Mouse (Mus musculus): ENCODE measurements around the gene Cdyl.

The Cdyl gene

GRCm38 (mm10) chr13:35755655-35756283 lies 96.1 kb downstream of the Cdyl start:
- in situ Hi-C loops (cut with MboI, MseI) = loop anchor here (5.0 to 10.0 kb wide), 2 partner anchors 107 to 1681 kb away; partner anchors contain the start of gene Tubb2a

DNA sequence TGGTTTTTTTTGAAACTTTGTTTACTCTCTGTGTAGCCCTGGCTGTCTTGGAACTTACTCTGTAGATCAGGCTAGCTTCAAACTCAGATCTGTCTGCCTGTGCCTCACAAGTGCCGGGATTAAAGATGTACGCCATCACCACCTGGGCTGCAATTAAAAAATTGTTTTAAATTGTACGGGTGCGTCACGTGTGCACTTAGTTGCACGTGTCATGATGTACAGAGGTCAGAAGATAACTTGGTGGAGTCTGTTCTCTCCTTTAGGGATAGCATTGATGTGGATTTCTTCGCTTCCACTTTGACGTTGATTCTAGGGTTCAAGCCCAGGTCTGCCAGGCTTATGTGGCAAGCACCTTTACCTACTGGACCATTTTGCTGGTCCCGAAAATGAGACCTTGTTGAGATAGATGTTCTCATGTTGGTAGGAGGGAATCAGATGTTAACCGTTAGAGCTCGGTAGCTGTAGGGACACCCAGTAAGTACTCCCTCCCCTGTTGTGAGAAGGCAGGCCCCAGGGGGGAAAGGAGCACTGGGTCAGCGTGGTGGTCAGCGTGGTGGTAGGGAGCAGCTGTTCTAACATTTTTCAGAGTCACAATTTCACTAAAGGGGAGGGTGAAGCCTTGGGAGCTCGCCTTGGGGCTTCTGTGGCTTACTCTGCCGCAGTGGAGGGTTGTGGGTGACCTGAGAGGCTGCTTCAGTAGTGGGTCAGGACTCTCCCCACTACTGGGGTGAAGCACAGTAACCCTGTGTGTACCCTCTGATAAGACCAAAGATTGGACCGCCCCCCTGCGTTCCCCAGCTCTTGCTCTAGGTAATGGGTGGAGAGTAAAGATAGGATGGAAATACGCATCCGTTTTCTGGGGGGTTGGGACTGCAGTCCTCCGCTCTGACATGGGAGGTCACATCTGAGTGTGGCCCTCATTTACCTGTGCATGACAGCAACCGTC lies 97.0 kb downstream of the Cdyl start:
- in situ Hi-C loops (cut with MboI, MseI) = loop anchor here (5.0 to 10.0 kb wide), 2 partner anchors 106 to 1682 kb away; partner anchors contain the start of gene Tubb2a

GRCm38 (mm10) chr13:35760372-35760771 lies 100.7 kb downstream of the Cdyl start:
- in situ Hi-C loops (cut with MboI, MseI) = no loop called here

- in situ Hi-C loops (cut with MboI, MseI) = no loop called here
Observed at GRCm38 (mm10) chr13:35764559-35764958, 104.9 kb downstream of the Cdyl start.

DNA sequence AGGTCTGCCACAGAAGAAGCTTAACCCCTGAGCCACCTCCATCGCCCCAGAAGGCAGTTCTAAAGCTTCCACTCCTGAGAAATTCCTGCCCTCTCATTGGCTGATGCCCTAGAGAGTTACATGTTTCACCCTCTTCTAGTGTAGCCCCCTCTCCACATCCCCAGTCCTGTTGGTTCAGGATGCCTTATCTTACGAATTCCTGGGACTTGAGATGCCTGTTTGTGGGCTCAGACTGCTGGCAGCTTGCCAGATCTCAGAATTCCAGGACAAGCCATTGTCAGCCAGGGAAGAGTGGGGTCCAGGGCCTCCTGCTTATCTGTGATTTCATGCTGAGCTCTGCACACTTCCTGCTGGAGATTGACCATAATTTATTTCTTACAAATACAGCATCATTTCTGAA lies 106.2 kb downstream of the Cdyl start:
- in situ Hi-C loops (cut with MboI, MseI) = no loop called here

DNA sequence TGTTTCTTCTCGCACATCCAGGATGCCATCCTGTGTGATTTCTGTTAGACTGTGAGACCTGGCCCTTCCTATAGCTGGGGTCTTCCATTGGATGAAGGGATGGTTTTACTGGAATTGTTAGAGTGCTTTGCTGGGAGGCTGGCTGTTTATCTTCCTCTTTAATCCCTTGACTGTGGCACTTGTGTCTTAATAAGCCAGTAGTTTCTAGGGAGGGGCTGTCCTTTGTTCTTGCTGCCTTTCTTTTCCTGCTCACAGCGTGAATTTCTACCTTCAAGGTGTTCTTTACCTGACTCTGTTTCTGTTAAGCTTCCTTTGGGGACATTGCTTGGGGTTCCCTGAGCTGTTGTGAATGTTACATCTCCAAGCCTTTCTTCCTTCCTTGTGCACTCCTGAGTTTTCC lies 110.0 kb downstream of the Cdyl start:
- in situ Hi-C loops (cut with MboI, MseI) = no loop called here

- in situ Hi-C loops (cut with MboI, MseI) = no loop called here
Observed at GRCm38 (mm10) chr13:35770421-35770820, 110.8 kb downstream of the Cdyl start.

DNA sequence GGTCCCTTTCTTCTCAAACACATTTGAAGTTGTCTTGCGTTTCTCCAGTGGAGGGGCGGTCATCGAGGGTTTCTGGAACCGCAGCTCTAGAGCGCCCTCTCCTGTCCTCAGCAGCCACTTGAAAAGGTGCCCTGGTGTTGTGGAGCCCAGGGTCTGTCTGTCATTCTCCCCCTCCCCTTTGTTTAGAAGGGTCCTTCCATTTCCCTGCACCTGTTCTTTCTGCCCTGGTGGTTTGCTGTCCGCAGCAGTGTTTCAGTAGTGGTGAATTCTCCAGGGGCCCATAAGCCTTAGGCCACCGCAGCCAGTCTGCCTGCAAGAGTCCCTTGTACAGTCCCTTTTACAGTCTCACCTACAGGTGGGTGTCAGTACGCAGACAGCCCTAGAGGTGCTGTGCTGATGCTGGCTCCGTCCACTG lies 112.3 kb downstream of the Cdyl start:
- in situ Hi-C loops (cut with MboI, MseI) = no loop called here

GRCm38 (mm10) chr13:35773763-35774162 lies 114.1 kb downstream of the Cdyl start:
- in situ Hi-C loops (cut with MboI, MseI) = no loop called here

GRCm38 (mm10) chr13:35776123-35776522 lies 116.5 kb downstream of the Cdyl start:
- in situ Hi-C loops (cut with MboI, MseI) = no loop called here

GRCm38 (mm10) chr13:35780714-35781113 lies 121.1 kb downstream of the Cdyl start:
- in situ Hi-C loops (cut with MboI, MseI) = no loop called here

DNA sequence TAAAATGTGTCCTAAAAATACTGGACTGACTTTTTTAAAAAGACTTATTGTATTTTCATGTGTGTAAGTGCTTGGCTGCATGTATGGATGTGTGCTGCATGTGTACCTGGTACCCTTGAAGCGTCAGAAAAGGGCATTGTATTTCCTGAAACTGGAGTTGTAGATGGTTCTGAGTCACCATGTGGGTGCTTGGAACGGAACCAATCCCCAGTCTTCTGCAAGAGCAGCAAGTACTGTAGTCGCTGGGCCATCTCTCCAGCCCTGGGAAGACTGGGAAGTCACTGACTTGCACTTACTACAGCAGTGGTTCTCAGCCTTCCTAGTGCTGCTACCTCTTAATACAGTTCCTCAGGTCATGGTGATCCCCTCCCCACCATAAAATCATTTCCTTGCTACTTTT lies 122.1 kb downstream of the Cdyl start:
- in situ Hi-C loops (cut with MboI, MseI) = no loop called here

DNA sequence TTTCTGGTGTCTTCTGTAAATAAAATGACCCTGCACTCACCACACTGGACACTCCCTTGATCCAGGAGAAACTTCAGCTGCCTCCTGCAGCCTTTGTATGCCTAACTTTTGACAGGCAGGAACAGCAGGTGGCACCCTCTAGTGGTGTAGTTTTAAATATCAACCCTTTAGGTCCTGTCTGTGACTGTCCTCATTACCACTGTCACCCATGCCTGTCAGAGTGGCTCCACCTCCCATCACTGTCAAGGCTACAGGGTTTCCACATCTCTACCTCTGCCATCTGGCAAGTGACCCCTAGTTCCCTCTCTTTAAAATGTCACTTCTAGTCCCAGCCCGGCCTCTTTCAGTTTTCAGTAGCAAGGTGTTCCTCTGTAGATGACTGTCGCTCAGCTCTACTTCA lies 123.3 kb downstream of the Cdyl start:
- in situ Hi-C loops (cut with MboI, MseI) = no loop called here

- in situ Hi-C loops (cut with MboI, MseI) = no loop called here
Observed at GRCm38 (mm10) chr13:35783576-35783975, 123.9 kb downstream of the Cdyl start.

DNA sequence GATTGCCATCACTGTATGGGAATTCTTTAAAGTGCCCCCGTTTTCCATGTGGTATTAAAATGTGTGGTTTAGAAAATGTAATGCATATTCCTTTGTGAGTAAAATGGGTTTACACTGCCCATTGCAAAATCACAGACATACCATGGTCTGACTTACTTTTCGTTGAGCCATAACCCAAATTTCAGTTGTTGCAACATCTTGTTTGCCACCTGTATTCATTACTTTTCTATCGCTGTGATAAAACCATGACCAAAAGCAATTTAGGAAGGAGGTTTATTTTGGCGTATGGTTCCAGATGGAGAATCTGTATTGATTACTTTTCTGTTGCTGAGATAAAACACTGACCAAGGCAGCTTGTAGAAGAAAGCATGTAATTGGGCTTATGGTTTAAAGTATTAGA lies 124.6 kb downstream of the Cdyl start:
- in situ Hi-C loops (cut with MboI, MseI) = no loop called here

- in situ Hi-C loops (cut with MboI, MseI) = no loop called here
Observed at GRCm38 (mm10) chr13:35785330-35785939, 125.8 kb downstream of the Cdyl start.

- in situ Hi-C loops (cut with MboI, MseI) = no loop called here
Observed at GRCm38 (mm10) chr13:35786726-35787399, 127.2 kb downstream of the Cdyl start.

DNA sequence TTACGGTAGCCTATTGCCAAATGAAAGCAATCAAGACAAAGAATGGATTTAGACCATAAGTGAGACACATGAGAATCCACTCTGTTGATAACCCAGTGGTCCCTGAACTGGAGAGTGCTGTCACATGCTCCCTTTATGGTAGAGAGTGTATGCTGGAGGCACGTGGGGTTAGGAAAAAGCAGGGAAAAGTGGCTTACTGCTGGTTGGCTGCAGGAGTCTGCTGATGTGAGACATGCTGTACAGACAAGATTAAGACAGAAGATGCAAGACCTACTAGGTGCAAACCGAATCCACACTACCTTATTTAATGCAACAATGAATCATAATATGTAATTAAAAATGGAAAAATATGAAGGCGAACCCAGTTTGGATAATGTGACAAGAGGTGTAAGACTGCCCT lies 129.9 kb downstream of the Cdyl start:
- in situ Hi-C loops (cut with MboI, MseI) = no loop called here

GRCm38 (mm10) chr13:35790431-35790830 lies 130.8 kb downstream of the Cdyl start:
- in situ Hi-C loops (cut with MboI, MseI) = no loop called here

GRCm38 (mm10) chr13:35794309-35794708 lies 134.7 kb downstream of the Cdyl start:
- in situ Hi-C loops (cut with MboI, MseI) = no loop called here

GRCm38 (mm10) chr13:35794774-35795173 lies 135.1 kb downstream of the Cdyl start:
- in situ Hi-C loops (cut with MboI, MseI) = no loop called here

- in situ Hi-C loops (cut with MboI, MseI) = no loop called here
Observed at GRCm38 (mm10) chr13:35795887-35796286, 136.3 kb downstream of the Cdyl start.
